Mouse (Mus musculus) myocyte (in vitro differentiated cells): ENCODE measurements at regions not wholly inside any gene's neighbourhood (a gene's known extent, or its start where the extent isn't known, plus 50 kb on each side); places are given as distances from the start of the nearest gene placed in this dataset.

Experiments used
- E2F4 ChIP-seq: IDR thresholded peaks from one replicate; pipeline ENCODE4 v1.6.1; 2011; ENCODE audit warnings: mild to moderate bottlenecking, control low read depth, moderate library complexity; ENCODE audit not compliant: insufficient read depth
- MAX ChIP-seq: IDR thresholded peaks from one replicate; pipeline ENCODE4 v1.6.1; 2011; ENCODE audit warnings: low read depth, mild to moderate bottlenecking, control low read depth
- MYOG ChIP-seq, 3 experiments: IDR thresholded peaks; one replicate each; pipeline ENCODE4 v1.6.1; 2011; ENCODE audit warnings: control low read depth in 2 of 3, low read depth in 2 of 3, mild to moderate bottlenecking in 2 of 3; ENCODE audit not compliant: insufficient read length in 2 of 3, control insufficient read depth in 1 of 3, insufficient read depth in 1 of 3
- POLR2A ChIP-seq: IDR thresholded peaks from one replicate; pipeline ENCODE4 v1.6.1; 2011; ENCODE audit warnings: low read depth, mild to moderate bottlenecking, control low read depth, moderate library complexity; ENCODE audit not compliant: insufficient read length
- POLR2AphosphoS2 ChIP-seq: IDR thresholded peaks from one replicate; pipeline ENCODE4 v1.6.1; 2011; ENCODE audit warnings: low read depth, control low read depth; ENCODE audit not compliant: insufficient read length
- TCF3 ChIP-seq: IDR thresholded peaks from one replicate; pipeline ENCODE4 v1.6.1; 2011; ENCODE audit warnings: low read depth, control low read depth; ENCODE audit not compliant: insufficient read length
- USF1 ChIP-seq: IDR thresholded peaks from one replicate; pipeline ENCODE4 v1.6.1; 2011; ENCODE audit warnings: low read depth, mild to moderate bottlenecking, control low read depth, moderate library complexity

- no peak for TF ChIP-seq E2F4
- no peak for TF ChIP-seq MAX
- TF ChIP-seq POLR2A, result no peak
- TF ChIP-seq TCF3, result no peak
- TF ChIP-seq USF1, result no peak
- no peak for TF ChIP-seq POLR2AphosphoS2
- TF ChIP-seq MYOG (IDR thresholded peaks at IDR 0.05; ENCODE audit: control insufficient read depth in 1 of 3, insufficient read depth in 1 of 3, insufficient read length in 2 of 3, low read depth in 2 of 3), result no peak
These were observed 112.9 kb upstream of the Sall1 start for GRCm38 (mm10) chr8:89156909-89157308.
